Mouse (Mus musculus) common myeloid progenitor, adult 5-6 weeks (primary cell): ENCODE measurements around the gene Lgals3bp. TPM values are rescaled to one million over a fixed set of nuclear protein-coding genes. Genes with fewer than 3 reads are reported as not detected.

Experiments used
- ATAC-seq: replicated peaks from 2 replicates; pipeline ENCODE4 v1.8.0; 2016; ENCODE audit warnings: low read depth, mild to moderate bottlenecking, moderate TSS enrichment, inconsistent platforms; ENCODE audit not compliant: poor library complexity, severe bottlenecking
- total RNA-seq: library from RNA; stranded (forward); fragments of 200-1000, 187-1606 nt; gene quantifications from 2 replicates; pipeline ENCODE4 v1.2.3, GENCODE M21; 2017

Gene Lgals3bp
- total RNA-seq, 1 experiment from 2014 or later = 108 TPM

- ATAC-seq = no peak; the same call in 1 of the 2 replicates
Observed at GRCm38 (mm10) chr11:118368330-118368729, 33.6 kb downstream of the Lgals3bp start.

- no peak for ATAC-seq
Observed at GRCm38 (mm10) chr11:118366559-118366958, 35.3 kb downstream of the Lgals3bp start.

GRCm38 (mm10) chr11:118366108-118366507 is 35.8 kb downstream of the Lgals3bp start:
- ATAC-seq = no peak

- ATAC-seq = no peak
Observed at GRCm38 (mm10) chr11:118365171-118365570, 36.7 kb downstream of the Lgals3bp start.

GRCm38 (mm10) chr11:118364021-118364420 is 37.9 kb downstream of the Lgals3bp start:
- no peak for ATAC-seq

- ATAC-seq = peak; percentile 83
Observed at GRCm38 (mm10) chr11:118362971-118363518, 38.8 kb downstream of the Lgals3bp start.

DNA sequence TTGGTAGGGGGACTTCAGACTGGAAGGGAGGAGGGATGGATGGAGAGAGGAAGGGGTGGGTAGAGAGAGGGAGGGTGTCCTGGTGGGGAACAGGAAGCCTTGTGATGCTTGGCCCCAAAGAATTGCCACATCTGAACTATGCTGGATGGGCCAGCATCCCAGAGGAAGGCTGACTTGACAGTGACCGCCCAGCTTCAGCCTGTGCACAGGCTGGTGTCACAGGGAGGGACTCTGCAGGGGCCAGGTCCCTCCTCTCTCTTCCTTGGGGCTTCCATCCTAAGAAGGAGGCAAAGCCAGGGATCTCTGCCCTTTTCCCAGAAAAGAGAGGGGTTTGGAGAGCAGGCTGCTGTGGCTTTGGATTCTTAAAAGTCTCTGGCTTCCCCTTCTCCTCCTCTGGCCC is 39.4 kb downstream of the Lgals3bp start:
- ATAC-seq = no peak

DNA sequence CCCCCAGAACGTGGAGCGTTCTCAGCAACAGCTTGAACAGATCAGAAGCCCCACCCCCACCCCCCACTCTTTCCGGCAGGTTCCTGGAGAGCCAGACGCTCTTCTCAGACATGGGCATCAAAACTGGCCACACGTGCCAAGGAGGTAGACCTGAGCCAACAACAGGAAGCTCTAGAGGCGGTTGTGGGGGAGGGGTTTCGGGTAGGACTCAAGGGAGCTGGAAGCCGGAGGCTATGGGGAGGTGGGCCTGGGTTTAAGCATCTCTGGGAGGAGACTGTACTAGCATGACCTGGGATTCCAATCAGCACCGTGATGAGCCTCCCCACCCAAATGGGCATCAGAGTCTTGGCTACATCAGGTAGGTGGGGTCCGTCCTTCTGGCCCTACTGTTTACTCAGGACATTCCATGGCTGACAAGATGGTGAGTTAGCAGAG is 41.0 kb downstream of the Lgals3bp start:
- ATAC-seq = no peak

GRCm38 (mm10) chr11:118360491-118360890 is 41.4 kb downstream of the Lgals3bp start:
- ATAC-seq = no peak

DNA sequence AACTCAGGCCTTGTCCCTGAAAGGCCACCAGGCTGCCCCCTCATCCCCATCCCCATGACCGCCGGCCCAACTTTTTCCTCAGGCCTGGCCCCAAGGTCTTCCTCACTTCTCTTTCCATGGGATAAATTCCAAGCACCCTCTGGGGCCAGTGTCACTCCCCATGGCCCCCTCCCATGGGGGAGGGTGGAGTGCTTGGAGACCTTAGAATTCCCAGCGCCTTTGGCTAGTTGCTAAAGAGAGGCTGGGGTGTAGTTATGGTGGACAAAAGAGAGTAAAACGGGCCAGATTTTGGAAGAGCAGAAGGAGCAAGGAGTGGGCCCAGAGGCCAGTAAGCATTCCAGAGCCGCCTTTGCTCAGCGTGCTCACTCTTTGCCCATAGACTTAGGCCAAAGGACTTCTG is 46.3 kb downstream of the Lgals3bp start, which contains the start of gene Timp2:
TSS of gene Timp2 (minus strand) at position 101 of the 400 bp plus-strand sequence.
- ATAC-seq = no peak

DNA sequence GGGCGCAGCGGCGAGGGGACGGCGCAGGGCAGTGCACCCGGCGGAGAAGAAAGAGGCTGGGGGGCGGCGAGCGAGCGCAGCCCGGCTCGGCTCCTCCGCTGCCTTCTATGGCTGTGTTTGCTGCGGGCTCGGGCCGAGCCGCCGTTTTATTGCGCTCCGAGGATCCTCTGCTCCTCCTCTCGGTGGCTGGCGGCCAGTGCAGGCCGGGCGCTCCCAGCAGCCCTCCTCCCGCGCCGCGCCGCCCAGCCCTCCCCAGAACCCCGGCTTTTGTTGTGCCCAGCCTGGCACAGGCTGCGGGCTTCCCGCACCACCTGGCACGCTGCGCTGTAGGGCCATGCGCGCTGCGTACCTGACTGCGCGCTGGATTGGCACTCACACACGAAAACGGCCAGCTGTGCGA is 46.7 kb downstream of the Lgals3bp start:
- ATAC-seq = peak; percentile 93

DNA sequence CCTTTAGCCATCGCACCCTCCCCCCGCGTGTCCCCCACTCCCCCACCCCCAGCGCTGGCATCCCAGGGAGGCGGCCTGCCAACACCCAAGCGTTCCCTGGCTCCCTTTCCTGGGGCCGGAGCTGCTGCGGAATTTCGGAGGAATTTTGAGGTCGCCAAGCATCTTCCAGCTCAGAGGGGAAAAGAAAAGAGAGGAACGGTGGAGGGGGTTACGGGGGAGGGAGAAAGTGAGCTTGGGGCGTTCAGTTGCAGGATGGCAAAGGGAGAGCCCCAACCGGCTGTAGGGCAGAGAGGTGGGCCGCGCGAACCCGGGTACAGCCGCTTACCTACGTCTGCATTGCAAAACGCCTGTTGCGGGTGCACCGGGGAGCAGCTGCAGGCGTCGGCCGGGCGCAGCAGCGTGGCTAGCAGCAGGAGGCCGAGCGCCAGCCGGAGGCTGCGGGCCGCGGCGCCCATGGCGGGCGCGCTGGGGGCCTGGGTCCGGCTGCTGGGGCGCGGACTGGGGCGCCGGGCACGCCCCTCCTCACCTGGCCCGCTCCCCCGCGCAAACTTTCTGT is 47.2 kb downstream of the Lgals3bp start:
- no peak for ATAC-seq

DNA sequence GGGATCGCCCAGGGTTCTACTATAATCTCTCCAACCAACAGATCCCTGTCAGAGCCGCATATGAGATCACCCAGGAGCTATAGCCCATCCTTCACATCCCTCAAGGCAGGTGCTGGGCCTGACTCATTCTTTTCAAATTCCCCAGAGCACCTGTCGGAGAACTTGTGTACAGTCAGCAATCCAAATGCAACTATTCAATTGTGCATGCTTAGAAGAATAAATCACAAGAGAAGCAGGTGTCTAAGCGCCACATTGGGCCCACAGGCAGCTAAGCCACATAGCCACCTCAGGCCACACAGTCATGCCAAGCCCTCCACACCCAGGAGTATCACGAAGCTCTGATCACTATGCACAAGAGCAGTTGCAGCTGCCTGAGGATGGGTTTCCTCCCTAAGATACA is 52.4 kb downstream of the Lgals3bp start:
- ATAC-seq = no peak

DNA sequence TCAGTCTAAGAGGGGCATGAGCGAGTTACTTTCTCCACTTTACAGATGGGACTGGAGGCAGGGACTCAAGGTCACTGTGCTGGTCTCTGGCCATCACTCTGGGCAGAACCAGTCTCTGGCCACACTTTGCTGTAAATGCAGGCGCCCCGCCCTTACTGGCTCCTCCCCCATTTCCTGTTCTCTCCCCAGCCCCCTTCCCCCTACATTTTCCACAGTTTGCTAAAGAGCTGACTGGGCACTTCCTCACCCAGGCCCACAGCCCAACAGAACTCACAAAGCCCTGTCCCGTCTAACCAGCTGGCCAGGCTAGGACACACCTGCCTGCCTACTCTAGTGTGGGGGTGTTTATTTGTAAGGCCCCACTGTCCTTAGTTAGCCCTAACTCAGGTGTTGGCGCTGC is 53.0 kb downstream of the Lgals3bp start:
- peak; percentile 81 for ATAC-seq

- ATAC-seq = peak; percentile 43
Observed at GRCm38 (mm10) chr11:118348419-118348818, 53.5 kb downstream of the Lgals3bp start.

DNA sequence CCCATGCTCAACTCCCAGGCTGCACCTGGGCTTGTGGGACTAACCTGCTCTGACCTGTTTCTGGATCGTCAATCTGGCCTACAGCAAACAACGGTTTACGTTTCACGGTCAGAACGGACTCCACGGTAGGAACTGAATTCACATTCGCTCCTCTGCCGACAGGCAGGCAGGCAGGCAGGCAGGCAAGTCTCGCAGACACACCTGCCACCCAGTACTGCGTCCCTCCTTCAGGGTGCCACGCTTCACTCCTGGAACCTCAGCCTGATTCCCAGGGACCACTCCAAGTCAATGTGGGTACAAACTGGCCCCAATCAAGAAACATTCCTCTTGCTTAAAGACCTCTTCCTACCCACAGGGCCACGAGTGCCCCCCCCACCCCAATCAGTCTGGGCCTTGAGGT is 54.0 kb downstream of the Lgals3bp start:
- ATAC-seq = no peak

DNA sequence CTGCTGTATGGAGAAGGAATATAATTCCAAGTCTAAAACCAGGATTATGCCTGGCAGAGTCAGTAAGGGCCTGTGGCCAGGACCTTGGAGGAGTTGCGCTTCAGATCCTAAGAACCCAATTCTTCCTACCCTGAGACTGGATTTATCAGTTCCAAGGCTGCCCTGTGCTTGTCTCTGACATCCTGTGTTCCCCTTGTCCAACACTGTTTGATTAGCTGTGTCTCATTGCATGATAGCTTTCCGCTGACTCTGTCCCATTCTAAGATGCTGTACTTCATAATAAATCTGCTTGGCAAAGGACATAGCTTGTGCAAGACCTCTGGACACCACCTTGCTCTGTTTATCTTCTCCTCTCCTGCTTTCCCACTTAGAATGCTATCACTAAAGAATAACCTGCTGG is 54.5 kb downstream of the Lgals3bp start:
- no peak for ATAC-seq

GRCm38 (mm10) chr11:118346395-118347096 is 55.3 kb downstream of the Lgals3bp start:
- ATAC-seq = no peak

DNA sequence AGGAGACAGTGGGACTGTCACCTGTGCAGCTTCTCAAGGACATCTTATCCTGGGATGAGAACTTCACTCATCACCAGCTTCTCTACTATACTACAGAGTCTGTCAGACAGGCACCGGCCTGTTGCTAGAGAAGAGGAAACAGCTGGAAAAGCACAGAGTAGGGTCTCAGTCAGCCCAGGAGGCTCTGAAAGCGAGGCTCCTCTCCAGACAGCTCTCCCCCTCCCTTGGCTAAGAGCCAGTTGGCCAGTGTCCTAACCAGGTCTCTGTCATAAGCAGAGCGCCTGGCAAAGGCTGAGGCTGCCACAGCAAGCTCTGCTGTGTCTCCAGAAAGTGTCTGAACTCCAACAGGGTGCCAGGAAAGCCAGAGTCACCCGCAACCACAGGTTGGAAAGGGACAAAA is 56.2 kb downstream of the Lgals3bp start:
- ATAC-seq = no peak

GRCm38 (mm10) chr11:118343629-118344028 is 58.3 kb downstream of the Lgals3bp start:
- ATAC-seq = no peak
